Mouse (Mus musculus): ENCODE measurements around the gene Cntn1.

GRCm38 (mm10) chr15:92137026-92137425 is 86.1 kb downstream of the Cntn1 start:
- TF ChIP-seq POLR2A (IDR thresholded peaks at IDR 0.05; ENCODE audit: low read depth, low read length) (no peak), CTCF (IDR thresholded peaks at IDR 0.05; ENCODE audit: borderline replicate concordance, insufficient read depth, low read length) (no peak)

All from embryonic fibroblast, embryonic 13.5 days (primary cell).